Mouse (Mus musculus): ENCODE results near the gene Cldn22. TPM values are rescaled to one million over a fixed set of nuclear protein-coding genes. Genes with fewer than 3 reads are reported as not detected.
"Not testable (repeated sequence)": the region's sequence is repeated elsewhere in the genome, so short reads cannot be mapped to it uniquely, and the experiment has no call there.

The Cldn22 gene
- total RNA-seq (2021) = under 1 TPM in 1 of 2 experiments, not detected in 1; 0.23 TPM
- long read RNA-seq, experiment 1, partial matches to known transcripts = 0 of 1 reads
- long read RNA-seq, experiment 1, other reads (novel, unspliced or antisense) = 0 of 1 reads
- long read RNA-seq, experiment 2 = 0 reads

DNA sequence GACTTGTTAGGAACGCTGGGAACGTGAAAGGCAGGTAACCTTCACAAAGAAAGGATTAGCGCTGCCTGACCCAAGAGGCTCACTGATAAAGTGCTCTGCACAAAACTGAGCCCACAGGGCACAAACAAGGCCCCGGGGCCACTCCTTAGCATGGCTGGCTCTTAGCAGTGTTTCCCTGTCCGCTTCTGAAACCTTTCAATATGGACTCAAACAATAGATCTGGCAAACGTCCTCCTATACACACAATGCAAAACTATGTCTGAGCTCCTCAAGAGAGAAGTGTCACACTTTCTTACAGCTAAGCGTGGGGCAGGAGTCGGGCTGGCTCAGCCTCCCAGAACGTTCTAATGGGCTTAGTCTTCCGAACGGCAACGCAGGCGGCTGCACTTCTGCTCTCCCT, at the start of gene Cldn22:
TSS of gene Cldn22 (plus strand) at position 301 of the 400 bp plus-strand sequence.
- DNase-seq = no peak

DNA sequence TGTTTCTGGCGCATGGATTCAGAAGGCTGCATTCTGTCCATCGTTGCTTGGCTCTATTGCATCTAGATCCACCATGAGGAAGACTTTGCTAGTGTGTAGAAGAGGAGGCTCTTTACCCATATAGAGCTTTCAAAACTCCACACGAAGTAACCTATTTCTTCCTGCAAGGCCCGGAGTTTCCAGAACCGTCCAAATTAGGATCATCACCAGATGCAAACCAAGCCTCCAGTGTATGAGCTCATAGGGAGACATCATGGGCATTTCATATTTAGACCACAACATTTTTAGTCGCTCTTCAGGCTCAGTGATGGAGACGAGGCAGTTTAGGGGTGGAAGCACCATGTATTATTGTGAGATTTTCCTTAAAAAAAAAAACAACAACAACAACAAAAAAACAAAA, 46.9 kb upstream of the Cldn22 start:
- no peak for DNase-seq

DNA sequence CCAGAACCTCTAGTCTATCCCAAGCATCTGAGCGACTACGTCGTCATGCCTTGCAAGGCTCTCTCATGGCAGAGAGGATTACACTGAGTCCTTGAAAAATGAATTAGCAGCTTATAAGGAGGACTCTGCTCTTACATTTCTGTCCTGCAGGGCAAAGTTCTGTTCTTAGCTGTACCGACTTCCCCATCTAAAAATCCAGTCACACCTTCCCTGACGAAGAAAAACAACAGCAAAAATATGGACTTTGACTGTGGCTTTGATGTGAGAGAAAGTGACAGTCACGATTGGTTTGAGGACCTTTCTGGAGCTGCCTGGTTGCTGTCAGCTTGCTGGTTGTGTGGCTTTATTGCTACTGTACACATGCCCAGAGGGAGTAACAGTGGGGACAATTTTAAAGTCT, 44.7 kb upstream of the Cldn22 start:
- DNase-seq = no peak

DNA sequence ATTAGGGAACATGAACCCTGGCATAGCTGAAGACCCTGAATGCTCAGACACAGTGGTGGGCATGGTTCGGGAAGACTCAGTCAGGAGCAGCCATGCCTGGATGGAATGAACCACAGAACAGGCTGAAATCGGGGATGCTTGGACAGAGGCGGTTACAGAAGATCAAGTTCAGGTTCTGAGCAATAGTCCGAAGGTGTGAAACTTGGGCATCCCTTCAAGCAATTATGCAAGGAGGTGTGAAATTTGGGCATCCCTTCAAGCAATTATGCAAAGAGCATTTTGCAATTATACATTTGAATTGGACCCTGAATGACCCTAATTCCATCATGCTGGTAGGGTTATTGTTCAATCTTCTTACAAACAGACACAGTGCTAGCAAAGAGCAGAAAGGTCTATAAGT, 42.4 kb upstream of the Cldn22 start:
- no peak for DNase-seq

DNA sequence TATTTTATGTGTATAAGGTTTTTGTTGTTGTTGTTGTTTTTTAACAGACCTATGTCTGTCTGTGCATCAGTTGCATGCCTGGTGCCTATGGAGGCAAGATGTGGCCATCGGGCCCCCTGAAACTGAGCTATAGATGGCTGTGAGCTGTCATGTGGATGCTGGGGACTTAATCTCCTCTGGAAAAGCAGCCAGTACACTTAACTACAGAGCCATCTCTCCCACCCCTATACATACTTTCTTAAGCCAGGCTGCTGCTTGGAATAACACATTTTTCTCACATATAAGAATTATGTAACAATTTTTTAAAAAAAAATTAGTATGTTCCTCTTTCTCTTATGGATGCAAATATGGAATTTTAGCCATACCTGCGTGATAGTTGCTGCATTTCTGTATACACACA, 40.7 kb upstream of the Cldn22 start:
- DNase-seq = no peak

DNA sequence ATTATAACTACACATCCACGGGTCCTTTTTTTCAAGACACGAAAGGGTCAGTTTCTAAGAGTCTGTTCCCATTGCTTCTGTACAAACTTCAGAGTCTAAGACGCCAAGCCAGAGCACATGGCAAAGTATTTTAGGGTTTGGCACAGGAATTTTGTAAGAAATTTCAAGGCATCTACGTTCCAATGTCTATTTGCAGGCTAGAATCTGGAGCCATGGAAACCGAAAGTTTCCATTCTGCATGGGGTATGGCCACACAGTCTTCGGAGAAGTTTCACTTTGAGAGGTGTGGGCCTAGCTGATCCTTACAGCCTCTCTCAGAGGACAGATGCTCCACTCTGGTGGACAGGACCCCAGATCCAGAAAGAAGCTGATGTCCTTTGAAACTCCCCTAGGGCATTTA, 40.3 kb upstream of the Cldn22 start:
- DNase-seq = no peak

DNA sequence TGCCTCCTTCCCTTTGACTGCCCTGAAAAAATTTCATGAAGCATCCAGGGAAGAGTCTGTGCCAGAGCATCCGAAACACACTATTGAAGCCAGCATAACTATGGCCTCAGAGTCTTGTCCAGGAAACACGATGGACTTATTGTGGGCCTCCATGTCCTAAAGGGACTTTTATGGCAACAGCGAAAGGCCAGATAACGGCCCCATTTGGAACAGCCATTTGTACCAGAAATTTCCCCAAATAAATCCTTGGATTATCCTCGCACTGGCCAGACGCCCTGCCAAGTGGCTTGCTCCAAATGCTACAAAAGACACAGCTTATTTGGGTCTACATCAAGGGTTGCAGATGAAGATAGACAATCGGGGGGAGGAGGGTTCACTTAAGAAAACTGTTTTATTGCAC, 39.8 kb upstream of the Cldn22 start:
- no peak for DNase-seq

DNA sequence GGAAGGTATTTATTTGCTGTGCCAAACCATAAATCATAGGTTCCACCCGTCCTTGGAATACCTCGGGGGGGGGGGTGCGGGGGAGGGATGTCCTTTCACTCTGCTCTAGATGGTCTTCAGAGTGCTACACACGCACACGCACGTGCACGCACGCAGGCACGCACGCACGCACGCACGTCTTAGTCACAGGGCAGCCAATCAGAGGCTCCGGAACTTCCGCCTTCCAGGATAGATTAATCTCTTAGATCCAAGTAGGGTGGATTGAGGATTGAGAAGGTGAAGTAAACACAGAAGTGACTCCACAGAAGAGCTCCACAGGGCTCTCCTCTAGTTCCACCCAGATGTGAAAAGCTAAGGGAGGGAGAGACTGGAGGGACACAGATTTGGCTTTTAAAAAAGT, 38.0 kb upstream of the Cldn22 start:
- no peak for DNase-seq

DNA sequence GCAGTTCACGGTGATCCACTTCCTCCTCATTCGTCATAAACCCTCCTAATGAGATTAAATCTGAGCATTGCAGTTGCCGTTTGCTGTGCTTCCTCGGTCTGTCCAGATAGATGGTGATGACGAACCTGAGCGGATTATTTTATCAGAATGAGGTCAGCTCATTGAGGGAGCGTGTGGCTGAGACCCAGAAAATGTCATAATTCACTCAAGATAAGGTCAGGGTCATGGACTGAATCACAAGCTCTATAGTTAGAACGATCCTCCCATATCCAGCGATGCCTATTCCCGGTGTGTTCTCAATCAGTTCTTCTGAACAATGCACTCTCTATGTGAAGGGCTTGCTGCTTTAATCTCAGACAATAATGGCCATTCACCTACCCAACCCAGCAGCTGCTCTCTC, 36.6 kb upstream of the Cldn22 start:
- DNase-seq = no peak

DNA sequence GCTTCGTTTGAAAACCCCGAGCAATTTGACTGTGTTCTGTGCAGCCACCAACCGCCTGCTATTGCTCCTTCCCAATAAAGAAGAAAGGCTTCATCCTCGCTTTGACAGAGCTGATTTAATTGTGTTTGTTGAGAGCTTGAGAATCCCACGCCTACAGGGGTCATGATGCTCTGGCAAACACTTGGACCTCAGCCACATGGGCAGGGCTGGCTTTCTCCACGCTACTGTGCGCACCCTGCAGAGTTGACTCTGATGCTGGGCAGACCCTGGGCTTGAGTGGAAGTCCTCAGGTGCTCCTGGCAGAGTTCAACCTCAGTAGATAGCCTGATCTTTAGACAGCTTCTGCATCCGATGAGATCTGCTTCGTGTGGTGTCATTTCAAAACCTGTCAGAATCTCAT, 32.3 kb upstream of the Cldn22 start:
- no peak for DNase-seq

DNA sequence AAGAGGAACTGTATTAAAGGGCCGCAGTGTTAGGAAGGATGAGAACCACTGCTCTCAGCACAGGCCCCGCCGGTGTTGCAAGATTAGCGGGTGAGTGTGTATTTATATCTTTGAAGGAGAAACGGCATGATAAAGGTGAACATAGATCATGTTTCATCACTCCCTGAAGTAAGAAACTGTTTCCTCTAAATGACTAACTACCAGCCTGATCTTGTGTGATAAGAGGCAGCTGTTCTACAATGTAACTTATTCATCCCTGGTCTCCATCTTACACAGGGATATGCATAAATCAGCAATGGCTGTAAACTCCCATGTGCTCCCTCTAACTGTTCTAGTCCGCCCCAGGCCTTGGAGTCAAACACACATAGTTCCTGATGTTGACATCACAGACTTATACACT, 24.8 kb upstream of the Cldn22 start:
- no peak for DNase-seq

DNA sequence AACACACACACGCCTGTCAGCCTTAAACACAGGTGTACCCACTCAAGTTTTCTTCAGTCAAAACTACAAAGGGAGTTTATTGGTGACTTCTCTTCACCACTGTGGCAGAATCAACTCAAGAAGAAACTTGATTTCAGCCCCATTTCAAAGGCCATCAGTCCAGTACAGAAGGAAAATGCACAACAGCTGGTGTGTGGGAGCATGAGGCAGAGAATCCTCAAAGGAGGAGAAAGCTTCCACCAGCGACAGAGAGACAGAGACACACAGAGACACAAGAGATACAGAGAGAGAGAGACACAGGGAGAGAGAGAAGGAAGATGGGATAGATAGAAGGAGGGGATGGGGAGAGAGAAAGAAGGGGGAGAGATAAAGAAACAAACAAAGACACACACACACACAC, 21.9 kb upstream of the Cldn22 start:
- no peak for DNase-seq

DNA sequence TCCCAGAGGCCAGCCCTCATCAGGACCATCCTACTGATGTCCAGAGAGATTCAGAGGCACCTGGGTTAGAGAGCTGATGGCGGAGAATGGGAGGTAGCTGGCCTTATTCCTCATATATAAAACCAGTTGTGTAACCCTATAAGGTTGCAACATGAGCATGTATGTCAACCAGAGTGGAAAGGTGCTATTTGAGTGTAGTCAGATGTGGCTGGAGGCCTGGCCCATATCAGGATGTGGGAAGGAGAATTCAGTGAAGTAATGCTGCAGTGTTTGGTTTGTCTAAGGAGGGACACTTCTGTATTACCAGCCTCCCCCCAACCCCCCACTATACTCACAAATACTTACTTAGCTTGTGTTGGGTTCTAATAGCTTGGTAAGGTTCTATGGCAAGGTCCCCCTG, 20.0 kb upstream of the Cldn22 start:
- DNase-seq = no peak

DNA sequence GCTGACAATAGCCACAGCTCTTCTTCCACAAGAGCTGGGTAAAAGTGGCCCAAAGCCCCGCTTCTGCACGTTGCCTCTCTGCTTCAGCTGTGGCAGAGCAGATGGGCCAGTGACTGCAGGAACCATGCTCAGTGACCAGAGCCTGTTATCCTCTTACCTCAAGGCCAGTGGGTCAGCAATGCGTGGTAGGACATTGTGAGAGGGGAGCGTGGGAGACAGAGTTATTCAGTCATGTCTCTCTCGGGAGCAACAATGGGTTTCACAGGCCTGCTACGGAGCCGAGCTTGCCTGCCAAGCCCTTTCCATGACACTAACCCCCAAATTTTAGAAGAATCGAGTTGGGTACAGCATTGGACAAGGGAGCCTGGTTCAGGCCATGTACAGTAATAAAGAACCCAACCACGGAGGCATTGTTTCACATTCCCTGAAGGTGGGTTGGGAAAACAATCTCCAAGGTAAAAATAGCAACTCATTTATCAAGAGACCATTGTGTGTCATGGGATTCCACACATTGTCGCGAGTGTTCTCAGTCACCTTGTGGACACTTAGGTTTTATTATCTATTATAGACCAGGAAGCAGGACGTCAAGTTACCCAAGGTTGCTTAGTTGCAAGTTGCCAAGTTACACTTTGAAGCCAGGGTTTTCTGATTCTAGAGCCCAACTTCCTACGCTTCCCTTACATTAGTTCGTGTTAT, 14.2 kb upstream of the Cldn22 start:
- DNase-seq = no peak

DNA sequence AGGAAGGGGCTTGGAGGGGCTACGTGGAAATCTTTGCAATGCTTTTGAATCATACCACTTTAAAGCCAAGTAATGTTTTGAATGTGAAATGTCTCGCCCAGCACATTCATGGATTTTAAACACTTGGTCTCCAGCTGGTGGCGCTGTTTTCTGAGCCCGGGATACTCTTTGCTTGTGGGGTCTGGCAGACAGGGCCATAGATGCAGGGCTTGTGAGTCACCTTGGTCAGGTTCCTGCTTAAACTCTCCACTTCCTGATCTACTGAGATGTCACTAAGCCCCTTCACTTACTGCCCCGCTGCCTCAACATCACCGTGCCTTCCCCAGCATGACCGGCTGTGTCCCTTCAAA, 13.6 kb upstream of the Cldn22 start:
- DNase-seq = no peak

DNA sequence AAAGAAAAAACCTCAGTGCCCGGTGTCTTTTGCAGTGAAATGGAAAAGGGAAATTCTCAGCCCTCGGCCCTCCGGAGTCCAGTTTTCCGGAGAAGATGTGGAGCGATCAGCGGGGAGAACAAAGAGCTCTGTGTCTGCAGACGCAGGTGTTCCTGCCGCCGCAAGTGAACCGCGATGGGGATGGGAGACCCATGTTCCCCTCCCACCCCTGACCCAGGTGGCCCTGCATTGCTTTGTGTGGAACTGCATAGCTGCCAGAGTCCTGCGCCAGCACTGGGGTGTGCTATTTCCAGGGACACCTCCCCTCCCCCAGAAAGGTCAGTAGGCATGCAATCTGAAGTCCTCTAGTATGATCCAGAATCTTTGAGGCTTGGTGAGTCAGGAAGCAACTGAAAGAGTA, 13.1 kb upstream of the Cldn22 start:
- DNase-seq = no peak

DNA sequence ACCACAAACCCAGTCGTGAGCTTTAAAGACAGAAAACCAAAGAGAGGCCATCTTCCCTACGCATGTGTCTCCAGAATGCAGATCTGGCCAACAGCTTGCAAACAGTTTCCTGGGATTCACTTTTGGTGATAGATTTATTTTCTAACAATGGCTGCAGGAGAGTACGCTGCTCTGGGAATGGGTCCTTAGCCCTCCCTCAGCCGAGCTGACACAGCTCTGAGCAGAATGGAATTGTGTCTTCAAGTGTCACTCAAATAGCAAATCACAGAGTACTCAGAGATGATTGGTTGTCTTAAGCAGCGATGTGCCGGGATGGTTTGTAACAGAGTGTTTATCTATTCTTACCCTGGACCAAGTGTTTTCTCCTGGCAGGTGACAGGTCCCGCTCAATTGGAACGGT, 5.2 kb upstream of the Cldn22 start:
- no peak for DNase-seq

DNA sequence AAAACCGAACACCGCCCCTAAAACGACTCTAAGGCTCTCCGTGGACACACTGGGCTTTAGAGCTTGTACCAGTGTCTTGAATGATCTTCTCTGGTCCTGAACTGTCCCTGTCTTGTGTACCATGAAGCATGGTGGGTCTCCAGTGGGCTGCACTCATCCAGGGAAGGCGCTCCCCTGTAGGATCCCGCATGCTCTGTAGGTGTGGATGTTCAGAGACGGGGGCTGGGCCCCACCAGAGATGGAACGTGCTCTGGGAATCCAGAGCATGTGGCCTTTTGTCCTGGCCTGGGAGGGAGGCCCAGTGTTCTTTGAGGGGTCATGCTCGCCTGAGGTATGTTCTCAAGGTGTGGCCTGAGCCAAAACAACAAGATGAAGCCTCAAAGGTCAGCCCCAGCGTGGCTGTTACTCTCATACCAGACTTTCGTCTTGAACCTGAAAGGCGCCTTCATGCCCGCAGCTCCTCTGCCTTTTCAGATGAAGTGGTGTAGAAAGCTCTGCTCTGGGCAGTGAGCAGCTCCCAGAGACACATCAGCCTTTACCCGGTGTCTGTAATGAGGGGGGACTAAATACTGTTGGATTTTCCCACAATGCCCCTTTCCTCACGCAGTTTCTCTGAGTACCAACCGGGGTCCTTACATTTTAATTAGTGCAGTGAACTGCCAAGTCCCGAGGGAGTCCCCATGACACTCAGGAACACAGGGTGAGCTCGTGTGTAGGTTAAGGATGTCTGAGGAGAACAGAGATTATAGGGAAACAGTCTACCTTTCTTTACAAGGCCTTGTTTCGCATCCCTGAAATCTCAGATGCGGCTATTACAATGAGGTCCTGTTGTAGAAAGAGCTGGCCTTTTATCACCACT, 3.1 kb upstream of the Cldn22 start:
- DNase-seq = no peak

DNA sequence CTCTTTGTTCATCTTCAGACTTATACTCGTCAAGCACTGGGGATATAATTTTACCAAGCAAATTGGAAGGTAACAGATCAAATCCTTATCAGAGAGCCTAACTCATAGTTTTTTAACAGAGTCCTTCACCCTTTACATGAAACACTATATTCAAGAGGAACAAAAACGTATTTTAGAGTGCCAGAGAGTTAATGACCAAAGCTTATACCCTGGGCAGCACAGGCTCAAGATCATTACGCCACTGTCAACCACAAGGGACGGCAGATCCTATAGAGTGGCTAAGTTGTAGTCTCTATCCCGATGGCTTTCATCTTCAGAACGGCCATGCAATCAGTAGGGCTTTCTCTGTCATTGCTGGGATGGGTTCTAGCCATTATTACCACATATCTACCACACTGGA, 2.4 kb upstream of the Cldn22 start, which contains the start of gene Cldn24:
TSS of gene Cldn24 (plus strand) at position 301 of the 400 bp plus-strand sequence.
- DNase-seq = no peak

DNA sequence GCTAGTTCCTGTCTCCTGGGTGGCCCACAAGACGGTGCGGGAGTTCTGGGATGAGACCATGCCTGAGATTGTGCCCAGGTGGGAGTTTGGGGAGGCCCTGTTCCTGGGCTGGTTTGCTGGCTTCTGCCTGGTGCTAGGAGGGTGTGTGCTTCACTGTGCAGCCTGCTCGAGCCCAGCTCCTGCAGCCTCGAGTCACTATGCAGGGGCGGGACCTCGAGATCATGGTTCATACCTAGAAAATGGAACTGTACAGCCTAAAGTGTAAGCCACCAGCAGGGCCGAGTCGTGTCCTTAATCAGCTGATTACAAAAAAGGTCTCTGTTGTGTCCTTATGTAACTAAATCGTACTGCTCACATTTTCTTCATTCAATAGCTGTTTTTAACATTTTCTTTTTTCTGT, 1.7 kb upstream of the Cldn22 start:
- not testable (repeated sequence) for DNase-seq

DNA sequence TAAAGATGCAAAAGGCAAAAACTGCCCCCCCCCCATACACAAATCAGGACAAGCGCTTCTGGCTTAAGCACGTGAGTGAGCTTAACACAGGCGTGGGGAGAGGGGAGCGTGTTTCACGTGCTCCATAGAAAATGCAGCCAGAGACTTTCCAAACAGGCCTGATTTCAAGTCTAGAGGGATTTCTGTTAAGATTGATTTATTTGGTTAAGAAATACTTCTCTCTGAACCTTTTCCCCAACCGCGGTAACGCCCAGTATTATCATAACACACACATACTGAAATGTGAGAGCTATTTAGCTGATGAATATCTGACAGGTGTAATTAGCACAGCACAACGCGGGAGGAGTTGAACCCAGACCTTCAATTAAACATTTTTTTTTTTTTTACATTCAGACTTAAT, 505 bp upstream of the Cldn22 start:
- DNase-seq = no peak

DNA sequence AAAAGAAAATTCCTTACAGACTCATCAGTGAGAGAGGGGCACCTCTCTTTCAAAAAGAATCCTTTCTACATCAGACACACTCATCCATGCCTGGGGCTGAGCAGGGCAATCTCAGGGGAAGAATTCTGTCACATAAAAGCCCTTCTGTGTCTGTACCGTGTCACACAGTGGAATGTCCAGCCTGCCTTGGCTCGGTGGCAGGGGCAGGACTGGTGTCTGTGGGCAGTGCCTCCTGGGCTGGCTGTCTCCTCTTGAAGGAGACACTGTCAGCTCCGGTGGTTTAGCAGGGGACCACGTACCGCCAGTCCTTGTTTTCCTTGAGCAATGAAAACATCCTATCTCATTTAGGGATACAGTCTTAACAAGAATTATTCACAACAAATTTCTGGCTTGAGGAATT, 1.3 kb downstream of the Cldn22 start:
- no peak for DNase-seq

DNA sequence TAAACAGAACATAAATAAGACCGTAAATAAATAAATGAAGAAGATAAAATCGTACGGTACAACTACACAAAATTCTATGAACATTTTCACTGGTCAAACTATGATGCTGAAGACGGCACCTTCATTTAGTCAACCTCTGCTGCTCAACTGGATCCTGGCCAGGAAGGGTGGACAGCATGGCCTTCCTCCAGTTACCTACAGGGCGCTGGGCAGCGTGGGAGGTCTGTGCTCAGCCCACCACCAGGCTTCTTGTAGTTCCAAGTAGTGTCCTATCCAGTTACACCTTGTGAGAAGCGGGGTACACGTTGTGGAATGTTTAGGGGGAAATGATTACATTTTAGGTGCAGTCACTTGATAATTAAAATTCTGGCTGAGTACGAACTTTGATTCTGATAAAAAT, 2.6 kb downstream of the Cldn22 start:
- no peak for DNase-seq

DNA sequence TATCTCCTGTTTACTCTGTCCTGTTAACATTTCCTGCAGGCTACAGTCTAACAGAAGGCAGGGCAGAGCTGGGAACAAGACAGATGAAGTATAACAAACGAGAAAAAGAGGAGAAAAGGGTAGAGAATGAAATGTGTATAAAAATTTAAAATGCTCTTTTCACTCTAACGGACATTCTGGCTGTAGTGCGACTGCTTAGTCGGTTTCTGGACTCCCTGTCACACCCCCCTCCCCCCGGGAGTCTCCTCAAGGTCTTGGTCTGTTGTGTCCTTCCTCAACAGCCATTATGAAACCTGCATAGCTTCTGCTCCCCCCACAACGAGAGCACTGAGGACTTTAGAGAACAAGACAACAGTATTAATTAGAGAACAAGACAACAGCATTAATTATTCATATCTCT, 8.3 kb downstream of the Cldn22 start:
- no peak for DNase-seq

All from gastrocnemius, postnatal 10 days (tissue).